ENCODE assay signal across 21 mouse cellular contexts in the genomic region with DNA sequence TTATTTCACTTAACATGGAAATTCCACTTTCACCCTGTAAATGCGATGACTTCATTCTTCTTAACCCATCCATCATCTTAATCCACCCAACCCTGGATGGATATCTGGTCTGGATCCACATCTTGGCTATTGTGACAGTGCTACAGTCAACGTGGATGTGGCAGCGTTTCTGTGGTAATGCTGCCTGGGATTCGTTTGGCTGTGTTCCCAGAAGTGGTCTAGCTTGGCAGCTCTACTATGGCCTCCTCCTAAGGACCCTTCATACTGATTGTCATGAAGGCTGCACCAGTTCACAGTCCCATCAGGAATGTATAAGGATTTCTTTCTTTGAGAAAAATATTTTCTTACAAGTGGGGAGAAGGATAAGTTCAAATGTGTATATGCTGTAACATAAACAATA.
A peak's percentile ranks its signal among the peaks of the same experiment; 100 is the strongest.
DNase-seq lines count a peak whose midpoint lies in the region; ATAC-seq and TF ChIP-seq lines count a peak whose summit lies in the region.
"Had no signal": no experiment of that assay in that cellular context is flagged by ENCODE, and none has a peak within 500 bp of the region (broad histone marks: within the 10 kb centered on the region; RNA-seq: fewer than 3 reads in every experiment).

No protein-coding gene starts in this region.

- H3K4me1 ChIP-seq in forebrain, postnatal 0 days (ENCODE audit: insufficient read depth) = no peaks in the 10 kb centered on the region
- no peaks in the 10 kb centered on the region for H3K4me1 ChIP-seq in forebrain, embryonic 12.5 days
- H3K4me1 ChIP-seq: embryonic facial prominence, embryonic 13.5 days; heart, embryonic 10.5 days; hindbrain, embryonic 15.5 days had no signal

- H3K9me3 ChIP-seq in forebrain, postnatal 0 days (ENCODE audit: low read length) = no peaks in the 10 kb centered on the region
- no peaks in the 10 kb centered on the region for H3K9me3 ChIP-seq in forebrain, embryonic 12.5 days
- H3K9me3 ChIP-seq: embryonic facial prominence, embryonic 13.5 days; heart, embryonic 10.5 days; hindbrain, embryonic 15.5 days had no signal

- no peak for TF ChIP-seq CTCF in forebrain, postnatal 0 days (IDR thresholded peaks at IDR 0.05; ENCODE audit: low read depth)
- no peak for TF ChIP-seq CTCF in brain, embryonic 14.5 days (IDR thresholded peaks at IDR 0.05; ENCODE audit: borderline replicate concordance, extremely low read depth, insufficient read depth, insufficient read length)

- no peaks in the 10 kb centered on the region for H3K36me3 ChIP-seq in forebrain, postnatal 0 days (ENCODE audit: insufficient read depth)
- H3K36me3 ChIP-seq in forebrain, embryonic 12.5 days (replicated peaks) = no peaks in the 10 kb centered on the region
- H3K36me3 ChIP-seq: embryonic facial prominence, embryonic 13.5 days; heart, embryonic 10.5 days; hindbrain, embryonic 15.5 days had no signal

- no peak overlapping the region for H3K4me2 ChIP-seq in forebrain, postnatal 0 days (ENCODE audit: low read depth)
- H3K4me2 ChIP-seq in forebrain, embryonic 12.5 days = no peak overlapping the region
- H3K4me2 ChIP-seq: embryonic facial prominence, embryonic 13.5 days; hindbrain, embryonic 15.5 days had no signal

- DNase-seq in cerebellum, postnatal 14 days = peak; percentile 33 to 43
- no peak for DNase-seq in cerebellum, adult 11-12 months
- peak; percentile 13 for DNase-seq in forebrain, postnatal 0 days
- peak; percentile 39 for DNase-seq in left cerebral cortex, postnatal 4 days
- no peak for DNase-seq in left cerebral cortex, adult 11 months (ENCODE audit: low spot score)
- DNase-seq in brain, embryonic 14.5 days (ENCODE audit: low read depth) = peak; percentile 73
- DNase-seq in layer of hippocampus, postnatal 36 days = no peak
- DNase-seq: adrenal gland, postnatal 10 days; cerebellum, adult 18-20 months; cerebellum, postnatal 25 days; gastrocnemius, postnatal 10 days; heart, adult 18-20 months; heart, postnatal 10 days; heart, postnatal 4 days had no signal

- no peak overlapping the region for H3K27ac ChIP-seq in forebrain, postnatal 0 days (ENCODE audit: low read depth, low read length)
- no peak overlapping the region for H3K27ac ChIP-seq in forebrain, embryonic 12.5 days
- H3K27ac ChIP-seq: embryonic facial prominence, embryonic 13.5 days; heart, embryonic 10.5 days; hindbrain, embryonic 15.5 days had no signal

- H3K4me3 ChIP-seq in forebrain, postnatal 0 days (ENCODE audit: low read depth, low read length) = no peak overlapping the region
- H3K4me3 ChIP-seq in forebrain, embryonic 12.5 days (replicated peaks) = no peak overlapping the region
- H3K4me3 ChIP-seq: embryonic facial prominence, embryonic 13.5 days; erythroblast, embryonic 14.5 days; heart, embryonic 10.5 days; hindbrain, embryonic 15.5 days had no signal

- H3K9ac ChIP-seq in forebrain, postnatal 0 days = no peak overlapping the region
- no peak overlapping the region for H3K9ac ChIP-seq in forebrain, embryonic 12.5 days
- H3K9ac ChIP-seq: embryonic facial prominence, embryonic 13.5 days; hindbrain, embryonic 15.5 days had no signal

- 34% methylated on average over 4 of the region's 4 CpGs for WGBS in forebrain, postnatal 0 days
- 74% methylated on average over 4 of the region's 4 CpGs for WGBS in forebrain, embryonic 12.5 days

- peak; percentile 29; the same call in 1 of the 2 replicates for ATAC-seq in forebrain, postnatal 0 days
- ATAC-seq in forebrain, embryonic 12.5 days (ENCODE audit: low FRiP score) = no peak
- ATAC-seq: inflammation-experienced regulatory T-cells, adult 6 months; intestine, postnatal 0 days had no signal

- TF ChIP-seq POLR2A in brain, embryonic 14.5 days (IDR thresholded peaks at IDR 0.05; ENCODE audit: borderline replicate concordance, extremely low read depth, insufficient read depth, insufficient read length, poor library complexity, severe bottlenecking) = no peak

- H3K27me3 ChIP-seq in forebrain, postnatal 0 days (ENCODE audit: insufficient read depth, low read length) = no peaks in the 10 kb centered on the region
- no peaks in the 10 kb centered on the region for H3K27me3 ChIP-seq in forebrain, embryonic 12.5 days
- H3K27me3 ChIP-seq: embryonic facial prominence, embryonic 13.5 days; hindbrain, embryonic 15.5 days had no signal

- intact Hi-C loops in left cerebral cortex, postnatal 4 days (cut with DNase I) = no loop called here

Comparison
In these comparisons a context has a peak if more than half of its experiments do, and no peak if none do; other contexts are left out.
1. DNase-seq: peak in cerebellum, postnatal 14 days (2 of 2), forebrain, postnatal 0 days (single experiment), left cerebral cortex, postnatal 4 days (single experiment) and brain, embryonic 14.5 days (single experiment); none in cerebellum, adult 11-12 months (single experiment), left cerebral cortex, adult 11 months (single experiment) and layer of hippocampus, postnatal 36 days (0 of 2).